Mouse (Mus musculus): ENCODE measurements at regions not wholly inside any gene's neighbourhood (a gene's known extent, or its start where the extent isn't known, plus 50 kb on each side); places are given as distances from the start of the nearest gene placed in this dataset.
"Not testable (repeated sequence)": the region's sequence is repeated elsewhere in the genome, so short reads cannot be mapped to it uniquely, and the experiment has no call there.

DNA sequence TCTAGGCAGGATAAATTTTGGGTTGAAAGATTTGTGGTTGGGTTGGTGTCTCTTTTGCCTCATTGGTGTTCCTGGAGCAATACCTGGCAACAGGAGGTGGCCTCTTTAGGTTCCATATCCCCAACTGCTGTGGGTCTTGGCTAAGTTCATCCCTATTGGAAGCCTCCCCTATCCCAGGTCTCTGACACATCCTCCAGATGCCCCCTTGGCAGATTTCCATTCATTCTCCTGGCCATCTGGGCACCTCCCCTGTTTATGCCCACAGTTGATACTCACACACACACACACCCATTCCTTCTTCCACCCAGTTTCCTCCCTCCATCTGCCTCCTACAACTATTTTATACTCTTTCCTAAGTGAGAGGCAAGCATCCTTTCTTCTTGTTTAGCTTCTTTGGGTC, 984.9 kb upstream of the Gm12353 start:
- no peak for ATAC-seq (ENCODE audit: low TSS enrichment)

DNA sequence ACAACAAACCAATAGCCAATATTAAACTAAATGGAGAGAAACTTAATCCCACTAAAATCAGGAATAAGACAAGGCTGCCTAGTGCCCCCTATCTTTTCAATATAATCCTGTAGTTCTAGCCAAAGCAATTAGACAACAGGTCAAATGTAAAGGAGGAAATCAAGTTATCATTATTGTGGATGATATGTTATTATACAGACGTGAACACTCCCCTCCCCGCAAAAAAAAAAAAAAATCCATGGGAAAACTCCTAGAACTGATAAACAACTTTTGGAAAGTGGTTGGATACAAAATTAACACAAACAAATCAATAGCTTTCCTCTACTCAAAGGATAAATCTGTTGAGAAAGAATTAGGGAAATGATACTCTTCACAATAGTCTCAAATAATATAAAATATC, 966.2 kb upstream of the Gm12353 start:
- ATAC-seq (ENCODE audit: low TSS enrichment): no peak

DNA sequence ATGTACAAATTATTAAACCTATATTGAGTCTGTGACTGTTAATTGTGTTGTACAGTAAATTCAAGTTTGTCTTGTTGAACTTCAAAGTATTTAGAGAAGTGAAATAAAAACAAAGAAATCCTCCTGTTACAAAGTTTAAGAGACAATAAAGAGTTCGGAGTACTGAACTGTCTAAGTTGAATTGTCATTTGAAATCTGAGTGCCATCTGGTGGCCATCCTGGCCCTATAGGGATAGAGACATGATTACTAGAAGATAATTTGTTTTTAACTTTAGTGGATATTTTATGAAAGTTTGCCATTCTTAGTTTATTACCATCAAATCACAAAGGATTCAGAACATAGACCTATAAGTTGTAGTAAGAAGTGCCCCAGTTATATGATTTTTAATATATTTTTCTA, 956.1 kb upstream of the Gm12353 start:
- peak; percentile 85 for ATAC-seq (ENCODE audit: low TSS enrichment)

DNA sequence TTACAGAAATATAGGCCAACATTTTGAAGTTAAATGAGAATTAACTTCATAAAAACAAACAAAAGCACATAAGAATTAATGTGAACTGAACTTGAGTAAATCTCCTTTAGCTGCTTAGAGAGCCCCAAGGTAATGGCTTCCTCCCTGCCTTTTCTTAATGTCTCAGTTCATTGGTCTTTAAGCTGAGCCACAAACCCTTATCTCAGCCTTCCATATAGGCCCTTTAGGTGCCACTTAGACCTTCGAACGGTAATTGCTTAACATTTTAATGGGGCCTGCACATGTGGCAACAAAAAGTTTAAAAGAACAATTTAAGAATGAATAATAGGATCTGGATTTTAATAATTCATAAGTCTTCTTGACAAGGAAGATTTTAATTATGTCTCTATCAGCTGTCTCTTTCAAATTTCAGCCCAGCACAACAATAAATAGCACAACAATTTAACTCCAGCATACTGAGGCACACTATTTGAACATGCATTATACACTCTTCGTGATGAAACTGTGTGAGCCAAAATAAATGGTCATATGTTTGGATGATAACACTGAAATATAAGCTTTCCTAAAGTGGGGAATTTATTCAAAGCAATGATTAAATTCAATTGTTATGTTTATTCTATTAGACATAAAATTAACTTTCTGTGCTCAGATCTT, 919.2 kb upstream of the Gm12353 start:
- no peak for ATAC-seq (ENCODE audit: low TSS enrichment)

DNA sequence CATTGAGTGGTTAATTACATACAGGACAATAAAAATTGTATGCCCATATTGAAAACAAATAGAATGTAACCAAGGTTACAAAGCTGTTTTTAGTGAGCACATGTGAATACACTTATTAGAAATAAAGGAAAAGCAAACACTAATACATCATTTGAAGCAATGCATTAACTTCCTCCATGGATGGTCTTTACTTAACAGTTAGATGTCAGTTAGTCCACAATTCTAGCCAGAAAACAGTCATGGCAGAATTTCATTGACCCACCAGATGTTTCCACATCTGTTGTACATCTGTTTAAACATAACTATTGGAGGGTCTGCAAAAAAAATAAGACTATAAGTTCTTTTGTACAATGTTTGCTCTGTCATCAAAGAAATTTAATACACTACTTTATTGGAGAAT, 911.2 kb upstream of the Gm12353 start:
- no peak for ATAC-seq (ENCODE audit: low TSS enrichment)

DNA sequence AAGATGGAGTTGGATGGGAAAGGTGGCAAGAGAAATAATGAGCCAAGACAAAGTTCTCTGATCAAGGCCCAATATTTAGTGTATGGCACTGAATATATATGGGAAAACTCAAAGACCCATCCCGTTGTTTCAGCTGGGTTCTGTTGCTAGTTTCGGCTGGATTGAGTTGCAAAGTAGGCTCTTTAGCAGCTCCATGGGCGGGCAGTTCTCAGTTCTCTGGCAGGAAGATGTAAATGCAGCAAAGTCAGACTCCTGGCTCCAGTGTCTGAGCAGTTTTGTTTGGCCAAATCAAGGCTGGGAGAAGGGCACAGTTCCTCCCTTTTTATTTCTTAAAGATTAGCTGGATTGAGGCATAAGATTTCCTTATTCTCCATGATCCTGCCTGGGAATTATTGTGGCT, 909.0 kb upstream of the Gm12353 start:
- no peak for ATAC-seq (ENCODE audit: low TSS enrichment)

DNA sequence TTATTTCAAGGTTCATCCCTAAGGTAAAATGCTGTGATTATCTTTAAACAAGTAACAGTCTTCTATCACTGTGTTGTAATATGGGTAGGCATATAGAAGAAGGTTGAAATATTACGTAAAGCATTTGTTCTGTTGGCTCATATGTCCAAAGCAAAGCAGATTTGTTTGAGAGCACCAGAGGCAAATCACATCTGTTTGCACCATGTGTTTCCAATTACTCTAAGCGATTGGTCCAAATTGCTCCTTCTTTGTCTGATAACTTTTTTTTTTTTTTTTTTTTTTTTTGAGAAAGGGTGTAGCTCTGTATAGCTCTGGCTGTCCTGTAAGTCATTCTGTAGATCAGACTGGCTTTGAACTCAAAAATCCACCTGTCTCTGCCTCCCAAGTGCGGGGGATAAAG, 861.0 kb upstream of the Gm12353 start:
- no peak for ATAC-seq (ENCODE audit: low TSS enrichment)

DNA sequence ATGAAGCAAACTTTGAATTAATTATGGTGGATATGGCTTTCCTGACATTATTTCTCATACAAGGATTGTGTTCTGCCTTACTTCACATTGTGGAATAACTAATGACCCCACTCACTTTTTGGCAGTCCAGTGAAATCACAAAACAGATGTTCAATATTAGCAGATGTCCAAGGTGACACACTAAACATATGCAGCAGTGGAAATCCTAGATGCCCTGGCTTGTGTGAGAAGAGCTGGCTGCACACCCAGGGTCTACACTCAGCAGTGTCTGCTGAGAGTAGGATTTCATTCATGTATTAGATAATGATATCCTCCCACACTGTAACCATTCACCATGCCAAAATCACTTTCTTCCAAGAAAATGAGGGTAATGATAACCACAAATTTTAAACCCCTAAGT, 816.9 kb upstream of the Gm12353 start:
- no peak for ATAC-seq (ENCODE audit: low TSS enrichment)

DNA sequence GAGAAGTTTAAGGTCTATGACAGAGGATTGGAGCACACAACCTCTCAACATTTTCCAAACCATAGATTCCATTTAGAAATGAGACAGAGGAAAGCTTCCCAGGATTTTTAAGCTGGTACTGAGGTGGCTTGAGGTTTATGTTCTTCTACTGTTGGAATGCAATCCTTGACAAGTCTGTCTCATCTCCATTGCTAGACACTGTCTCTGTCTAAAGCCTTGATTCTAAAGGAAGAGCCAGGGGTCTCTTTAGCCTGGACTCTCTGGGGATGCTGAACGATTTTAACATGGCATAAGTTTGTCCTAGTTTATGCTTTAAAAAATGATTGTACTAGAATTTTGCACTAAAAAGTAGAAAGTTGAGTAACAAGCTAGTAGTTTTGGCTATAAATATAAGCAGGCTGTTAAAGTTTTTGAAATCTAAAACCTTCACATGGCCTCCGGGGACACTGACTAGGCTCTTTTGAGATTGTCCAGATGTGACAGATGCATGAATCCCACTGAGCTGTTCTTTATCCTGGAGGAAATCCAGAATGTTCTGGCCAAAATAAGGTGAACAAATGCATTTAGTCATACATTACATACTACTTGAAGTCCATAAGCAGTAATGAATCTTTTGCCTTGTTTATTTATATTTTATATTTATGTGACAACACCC, 809.4 kb upstream of the Gm12353 start:
- no peak for ATAC-seq (ENCODE audit: low TSS enrichment)

DNA sequence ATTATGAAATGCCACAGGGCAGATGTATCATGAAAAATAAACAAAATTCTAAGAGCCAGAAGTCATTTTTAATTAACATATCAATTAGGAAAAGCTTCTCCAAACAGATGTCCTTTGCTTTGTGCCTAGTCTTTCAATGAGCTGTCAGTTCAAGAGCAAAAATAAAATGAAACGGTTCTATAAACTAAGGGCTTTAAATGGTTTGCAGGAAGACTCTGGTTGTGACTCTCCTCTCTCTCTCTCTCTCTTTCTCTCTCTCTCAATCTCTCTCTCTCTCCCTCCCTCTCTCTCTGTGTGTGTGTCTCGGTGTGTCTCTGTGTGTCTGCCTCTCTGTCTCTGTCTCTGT, 808.9 kb upstream of the Gm12353 start:
- ATAC-seq (ENCODE audit: low TSS enrichment): no peak

DNA sequence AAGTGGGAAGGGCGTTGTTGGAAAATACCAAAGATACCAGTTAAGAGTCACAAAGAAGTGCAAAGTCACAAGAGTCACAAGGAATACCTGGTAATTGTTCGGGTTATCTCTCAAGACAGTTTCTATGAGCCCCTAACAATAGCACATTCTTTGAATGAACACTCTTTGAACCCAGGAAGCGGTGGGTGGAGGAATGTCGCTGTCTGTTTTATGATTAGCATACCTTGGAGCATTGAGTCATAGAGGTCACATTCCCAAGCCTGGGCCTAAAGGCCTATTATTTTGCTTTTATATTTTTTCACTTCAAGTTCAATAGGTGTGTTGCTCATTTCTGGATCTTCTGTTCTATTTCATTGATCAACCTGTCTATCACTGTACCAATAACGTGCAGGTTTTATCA, 802.1 kb upstream of the Gm12353 start:
- ATAC-seq (ENCODE audit: low TSS enrichment): not testable (repeated sequence)
